Mouse (Mus musculus) adrenal gland, postnatal 25 days (tissue): ENCODE data around the gene Ppm1l. TPM values are rescaled to one million over a fixed set of nuclear protein-coding genes. Genes with fewer than 3 reads are reported as not detected.
A peak's percentile ranks its signal among the peaks of the same experiment; 100 is the strongest.

ENCODE experiments used
- DNase-seq: peaks from one replicate; pipeline ENCODE4 v3.0.0; 2021; ENCODE audit warnings: mixed read lengths
- long read RNA-seq: library from polyadenylated mRNA; stranded (forward); transcript quantifications from one replicate; pipeline ENCODE4 v2.0.0, GENCODE M21; 2021
- total RNA-seq: library from RNA; stranded (reverse); gene quantifications from 2 replicates; pipeline ENCODE4 v1.2.3, GENCODE M21; 2021

Gene Ppm1l
- total RNA-seq, result 13.6 and 15.0 TPM in 2 replicates
- long read RNA-seq, full-length matches to known transcripts, result 12 of 15 reads
- long read RNA-seq, partial matches to known transcripts, result 0 of 15 reads
- long read RNA-seq, other reads (novel, unspliced or antisense), result 3 of 15 reads

- peak; percentile 90 for DNase-seq
These were observed at the start of gene Ppm1l for GRCm38 (mm10) chr3:69316391-69317195. Ppm1l (plus strand) TSS chr3:69316861.

GRCm38 (mm10) chr3:69271812-69272211 is 44.8 kb upstream of the Ppm1l start:
- DNase-seq, result no peak

DNA sequence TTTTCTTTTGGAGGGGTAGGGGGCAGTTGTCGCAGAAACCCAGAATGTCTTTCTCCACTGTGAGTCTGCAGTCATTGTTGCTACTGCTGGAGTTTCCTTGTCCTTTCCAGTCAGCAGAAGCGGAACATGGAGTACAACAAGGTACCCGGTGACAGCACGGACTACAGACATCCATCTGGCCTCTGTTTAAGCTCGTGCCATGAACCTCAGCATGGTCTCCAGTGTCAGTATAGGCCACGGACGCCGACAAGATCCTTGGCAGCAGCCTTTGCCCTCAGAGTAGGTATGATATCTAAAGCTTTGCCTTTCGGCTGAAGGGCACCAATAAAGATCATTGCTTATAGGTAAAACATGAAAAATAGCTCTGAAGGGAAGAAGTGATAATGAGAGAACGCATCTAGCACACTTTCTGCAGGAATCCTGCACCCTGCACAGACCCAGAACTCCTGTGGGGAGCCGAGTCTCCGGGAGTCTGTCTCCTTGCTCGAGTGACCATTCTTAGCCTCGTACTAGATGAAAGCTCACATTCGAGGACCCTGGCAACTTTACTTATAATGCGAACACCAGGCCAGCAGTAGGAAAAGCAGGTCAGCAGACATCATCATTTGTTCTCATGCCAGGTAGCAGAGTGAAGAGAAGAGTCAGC is 42.5 kb upstream of the Ppm1l start:
- no peak for DNase-seq

GRCm38 (mm10) chr3:69274664-69275312 is 41.9 kb upstream of the Ppm1l start:
- DNase-seq, result no peak

DNA sequence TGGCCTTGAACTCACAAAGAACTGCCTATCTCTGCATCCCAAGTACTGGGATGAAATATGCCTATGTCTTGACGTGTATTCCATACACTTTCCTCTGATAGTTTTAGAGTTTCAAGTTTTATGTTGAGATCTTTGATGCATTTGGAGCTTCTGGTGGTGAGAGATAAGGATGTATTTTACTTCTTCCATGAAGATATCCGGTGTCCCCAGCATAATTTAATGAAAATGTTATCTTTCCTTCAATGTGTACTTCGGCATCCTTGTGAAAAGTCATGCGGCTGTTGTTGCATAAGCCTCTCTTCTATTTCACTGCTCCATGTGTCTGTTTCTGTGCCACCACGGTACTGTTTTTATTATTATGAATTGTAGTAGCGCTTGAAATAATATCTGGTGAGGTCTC is 38.0 kb upstream of the Ppm1l start:
- DNase-seq, result no peak

GRCm38 (mm10) chr3:69282406-69282805 is 34.3 kb upstream of the Ppm1l start:
- DNase-seq, result no peak

DNA sequence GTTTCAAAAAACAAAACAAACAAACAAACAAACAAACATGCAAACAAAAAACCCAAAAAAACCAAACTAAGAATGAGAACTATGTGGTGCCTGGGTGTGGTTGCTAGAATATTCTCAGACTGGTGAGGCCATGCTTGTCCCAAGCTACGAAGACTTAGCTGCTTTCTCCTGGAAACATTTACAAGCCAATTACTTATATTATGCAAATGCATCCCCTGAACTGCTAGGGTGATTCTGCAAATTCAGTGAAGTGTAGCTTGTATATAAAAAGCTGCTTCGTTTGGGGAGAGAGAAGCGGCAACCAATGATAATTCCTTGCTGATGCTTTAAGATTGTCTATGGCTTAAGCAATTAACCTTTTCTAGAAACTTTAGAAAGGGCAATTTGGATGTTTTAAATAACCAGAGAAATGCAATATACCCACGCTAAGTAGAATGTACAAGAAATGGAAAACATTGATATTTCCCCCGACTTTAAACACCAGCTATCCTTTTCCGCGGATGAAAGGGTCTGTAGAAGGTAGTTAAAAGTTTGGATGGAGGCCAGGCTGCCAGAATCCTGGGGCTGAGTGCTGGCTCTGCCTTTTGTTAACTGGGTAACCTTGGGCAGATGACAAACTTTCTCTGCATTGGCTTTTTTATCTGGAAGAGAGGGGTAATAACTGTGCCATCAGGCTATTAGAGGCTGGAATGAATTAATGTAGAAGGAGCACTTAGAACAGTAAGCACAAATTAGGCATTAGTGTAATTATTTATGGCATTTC is 33.4 kb upstream of the Ppm1l start:
- DNase-seq, result no peak

- no peak for DNase-seq
These were observed 26.8 kb upstream of the Ppm1l start for GRCm38 (mm10) chr3:69289833-69290232.

DNA sequence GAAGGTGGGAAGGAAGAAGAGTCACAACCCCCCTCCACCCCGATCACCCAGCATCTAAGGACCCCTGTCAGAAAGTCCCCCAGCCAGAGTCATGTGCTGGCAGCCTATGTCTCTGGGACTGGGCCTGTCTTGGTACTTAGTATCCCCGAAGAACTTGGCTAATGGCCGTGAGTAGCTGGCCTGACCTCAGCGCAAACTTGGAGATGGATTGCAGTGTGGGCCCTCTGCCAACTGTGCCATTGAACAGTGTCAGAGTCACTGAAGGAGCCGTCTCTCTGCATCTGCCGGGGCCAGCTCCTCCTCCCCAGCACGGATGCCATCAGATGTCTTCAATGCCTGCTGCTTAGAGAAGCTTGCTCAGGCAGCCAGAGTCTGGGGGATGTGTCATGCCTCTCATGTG is 26.4 kb upstream of the Ppm1l start:
- peak; percentile 87 for DNase-seq

GRCm38 (mm10) chr3:69290844-69291243 is 25.8 kb upstream of the Ppm1l start:
- DNase-seq, result no peak

- no peak for DNase-seq
These were observed 24.0 kb upstream of the Ppm1l start for GRCm38 (mm10) chr3:69292628-69293027.

DNA sequence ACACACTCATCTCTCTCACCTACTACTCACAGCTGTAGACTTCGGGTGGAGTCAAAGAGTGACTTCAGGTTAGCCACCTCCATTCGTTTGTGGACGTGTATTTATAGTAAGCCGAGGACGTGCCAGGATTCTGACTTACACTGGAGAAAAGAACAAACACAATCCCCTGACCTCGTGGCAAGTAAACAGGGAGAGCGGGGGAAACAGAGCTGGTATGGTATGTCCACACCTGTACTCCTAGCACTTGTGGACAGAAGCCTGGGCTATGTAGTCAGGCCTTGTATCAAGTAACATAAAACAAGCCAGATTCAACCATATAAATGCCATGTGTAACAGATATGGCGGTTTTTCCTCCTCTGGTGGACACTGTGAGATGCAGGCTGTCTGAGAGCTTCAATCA is 20.4 kb upstream of the Ppm1l start:
- no peak for DNase-seq

GRCm38 (mm10) chr3:69300121-69300520 is 16.5 kb upstream of the Ppm1l start:
- DNase-seq, result no peak

DNA sequence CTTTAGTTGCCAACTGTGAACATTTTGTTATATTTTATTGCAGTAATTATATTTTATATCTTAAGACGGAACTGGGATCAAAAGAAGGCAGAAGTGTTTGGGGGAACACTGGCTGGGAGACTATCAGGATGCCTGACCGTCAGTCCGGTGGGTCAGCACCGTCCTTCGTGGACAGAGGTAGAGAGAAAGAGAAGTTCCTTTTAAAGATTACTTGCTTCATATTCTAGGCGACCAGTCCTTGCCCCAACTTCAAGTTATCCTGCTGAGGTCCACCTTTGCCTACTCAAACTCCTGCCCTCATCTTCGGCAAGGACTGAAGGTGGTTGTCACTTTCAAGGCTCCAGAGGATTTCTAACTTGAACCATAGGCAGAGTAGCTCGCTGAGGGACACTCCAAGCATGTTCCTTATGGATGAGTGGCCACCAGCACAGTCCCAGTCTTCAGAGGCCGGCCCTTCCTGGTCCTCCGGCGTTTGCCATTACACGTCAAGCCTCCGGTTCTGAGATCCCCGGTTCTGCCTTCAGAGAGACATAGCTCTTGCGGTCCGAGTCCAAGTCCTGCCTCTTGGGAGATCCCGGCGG is 761 bp upstream of the Ppm1l start:
- DNase-seq, result no peak

GRCm38 (mm10) chr3:69317251-69318125 is 827 bp downstream of the Ppm1l start:
- peak; percentile 59 for DNase-seq

GRCm38 (mm10) chr3:69318131-69318951 is 1.7 kb downstream of the Ppm1l start:
- peak; percentile 21 for DNase-seq

DNA sequence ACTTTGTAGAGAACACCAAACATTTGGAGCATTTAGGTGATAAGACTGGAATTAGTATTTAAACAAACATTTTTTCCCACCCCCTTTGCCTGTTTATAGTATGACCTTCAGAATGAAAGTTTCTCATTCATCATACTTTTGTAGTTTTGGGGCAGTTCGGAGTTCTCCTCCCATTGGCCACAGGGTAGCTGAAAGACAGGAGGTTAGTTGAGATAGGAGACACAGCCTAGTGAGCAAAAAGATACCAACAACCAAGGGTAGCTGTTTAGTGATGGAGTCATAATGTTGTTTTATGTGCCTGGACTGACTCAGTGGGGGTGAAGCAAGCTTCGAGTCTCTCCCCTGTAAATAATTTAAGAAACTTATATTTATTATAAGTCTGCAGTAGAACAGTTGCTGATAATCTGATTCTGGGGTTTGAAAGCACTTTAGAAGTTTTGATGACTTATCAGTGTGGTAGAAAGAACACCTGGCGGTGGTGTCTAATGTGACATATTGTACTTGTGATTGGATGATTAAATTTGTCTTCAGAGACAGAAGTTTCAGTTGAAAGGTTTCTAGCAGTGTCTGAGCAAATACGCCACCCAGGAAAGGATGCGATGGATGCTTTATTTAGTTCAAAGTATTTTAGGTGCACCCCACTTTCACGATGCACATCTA is 2.5 kb downstream of the Ppm1l start:
- no peak for DNase-seq

DNA sequence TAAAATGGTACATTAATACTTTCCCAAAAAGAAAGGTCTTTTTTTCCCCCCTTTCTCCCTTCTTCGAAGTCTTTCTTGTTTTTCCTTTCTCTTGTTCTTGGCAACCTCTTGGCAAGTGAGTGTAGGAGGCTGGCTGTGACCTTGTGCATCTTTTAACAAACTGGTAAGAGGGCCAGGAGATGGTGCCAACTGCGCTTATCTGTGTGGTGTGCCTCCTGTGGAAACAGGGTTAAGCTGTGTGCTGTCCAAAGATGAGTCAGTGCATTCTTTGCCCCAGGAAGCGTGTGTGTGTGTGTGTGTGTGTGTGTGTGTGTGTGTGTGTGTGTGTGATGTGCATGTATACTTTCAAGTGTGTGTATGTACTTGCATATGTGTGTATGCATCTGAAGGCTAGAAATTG is 7.3 kb downstream of the Ppm1l start:
- peak; percentile 63 for DNase-seq

GRCm38 (mm10) chr3:69329910-69330309 is 13.2 kb downstream of the Ppm1l start:
- DNase-seq, result no peak
